Mouse (Mus musculus) mouse embryonic stem cell (cell line): Measurements from ENCODE around the gene Sgms1.

ENCODE experiments used
- in situ Hi-C, 2 experiments: fragments of 300-500 bp; cut with MboI; formaldehyde crosslinking; loops; 1 replicate in 1 of 2; 3 replicates in 1 of 2; pipeline ENCODE4 v1.14.3; 2019 to 2020; ENCODE audit warnings: low sequenced_read_pairs in 2 of 2, low pct_unique_long_range_greater_than_20kb in 1 of 2, mixed read lengths in 1 of 2; ENCODE audit not compliant: unreplicated experiment in 1 of 2

Sgms1 gene

DNA sequence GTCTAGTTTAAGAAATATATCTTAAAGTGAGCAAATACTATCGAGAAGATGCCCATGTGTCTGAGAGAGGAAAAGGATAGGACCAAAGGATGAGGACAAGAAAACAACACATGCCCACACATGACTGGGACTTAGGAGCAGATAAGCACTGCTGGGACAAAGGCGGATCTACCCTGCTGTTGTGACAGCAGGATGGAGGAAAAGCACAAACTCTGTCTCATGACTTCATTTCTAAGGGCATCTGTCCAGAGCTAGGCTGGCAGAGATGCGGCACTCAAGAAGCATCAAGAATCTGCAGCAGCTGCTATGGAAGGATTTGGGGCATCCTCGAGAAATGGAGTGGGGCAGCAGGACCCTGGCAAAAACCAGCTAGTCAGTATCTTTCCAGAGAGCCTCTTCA is 109.1 kb downstream of the Sgms1 start:
- in situ Hi-C loops, result no loop called here

GRCm38 (mm10) chr19:32279400-32279799 is 110.1 kb downstream of the Sgms1 start:
- in situ Hi-C loops, result no loop called here

- in situ Hi-C loops, result no loop called here
Observed at GRCm38 (mm10) chr19:32277869-32278268, 111.6 kb downstream of the Sgms1 start.

- in situ Hi-C loops, result no loop called here
Observed at GRCm38 (mm10) chr19:32277287-32277686, 112.2 kb downstream of the Sgms1 start.

DNA sequence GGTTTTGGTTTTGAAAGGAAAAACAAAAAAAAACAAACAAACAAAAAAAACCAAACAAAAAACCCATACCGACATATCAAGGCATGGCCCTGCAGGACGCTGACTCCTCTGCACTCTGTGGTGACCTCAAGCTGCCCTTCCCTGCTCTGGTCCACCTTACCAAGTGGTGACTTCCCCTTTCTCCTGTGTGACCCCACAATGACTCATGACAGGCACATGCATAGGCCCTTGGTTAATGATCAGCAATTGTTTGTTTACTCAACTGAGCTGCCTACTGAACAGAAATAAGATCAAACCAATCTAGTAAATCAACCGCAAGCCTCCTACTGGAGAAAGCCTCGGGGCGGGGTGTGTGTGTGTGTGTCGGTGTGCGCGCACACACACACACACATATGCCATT is 112.7 kb downstream of the Sgms1 start:
- in situ Hi-C loops, result no loop called here

DNA sequence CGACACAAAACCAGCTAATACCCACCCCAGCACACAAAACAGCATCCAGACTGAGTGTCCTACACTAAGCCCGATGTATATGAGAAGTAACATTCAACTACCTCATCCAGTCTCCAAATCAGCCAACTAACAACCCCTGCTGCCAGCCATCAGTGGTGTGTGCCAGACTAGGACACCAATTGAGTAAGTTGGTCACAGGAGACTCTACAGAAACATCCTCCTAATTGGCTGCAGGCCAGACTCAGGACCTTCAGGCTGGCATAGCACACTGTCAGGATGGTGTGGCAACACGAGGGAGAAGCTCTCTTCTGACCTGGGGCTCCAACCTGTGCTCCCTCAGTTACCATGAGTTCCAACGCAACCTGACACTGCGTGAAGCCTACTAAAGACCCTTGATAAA is 113.3 kb downstream of the Sgms1 start:
- in situ Hi-C loops, result no loop called here

- in situ Hi-C loops, result no loop called here
Observed at GRCm38 (mm10) chr19:32275068-32275925, 114.2 kb downstream of the Sgms1 start.

DNA sequence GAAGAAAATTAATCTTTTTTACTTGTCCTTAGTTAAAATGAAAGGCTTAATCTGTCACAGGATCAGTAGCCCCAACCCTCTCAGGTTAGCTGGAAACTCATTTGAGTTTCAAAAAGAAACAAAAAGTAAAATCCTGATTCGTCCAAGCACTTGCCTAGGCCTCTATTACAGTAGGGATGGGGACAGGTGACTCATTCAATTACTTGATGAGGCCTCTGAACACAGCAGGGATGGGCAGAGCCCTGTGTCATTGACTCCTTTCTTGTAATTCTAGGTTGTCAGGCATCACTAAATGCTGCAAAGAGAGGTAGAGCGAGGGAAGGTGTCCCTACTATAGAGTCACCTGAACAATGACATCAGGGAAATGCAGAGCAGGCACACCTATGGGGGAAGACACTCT is 115.4 kb downstream of the Sgms1 start:
- in situ Hi-C loops, result no loop called here

DNA sequence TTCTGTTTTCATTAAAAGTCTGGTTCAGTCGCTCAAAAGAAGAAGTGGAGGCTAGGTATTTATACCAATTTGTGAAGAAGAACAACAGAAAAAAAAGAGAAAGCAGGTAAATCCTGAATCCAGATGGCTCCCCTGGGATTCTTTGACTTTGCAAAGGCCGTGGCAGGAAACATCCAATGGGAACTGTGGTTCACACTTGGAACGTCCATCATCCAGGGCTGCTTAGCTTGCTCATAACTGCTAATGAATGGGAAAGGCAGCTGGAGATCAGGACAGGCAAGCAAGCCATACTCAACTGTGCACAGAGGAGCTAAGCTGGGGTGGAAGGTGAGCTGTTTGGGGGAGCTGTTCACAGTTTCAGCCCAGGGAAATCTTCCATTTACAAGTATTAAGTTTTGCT is 115.8 kb downstream of the Sgms1 start:
- in situ Hi-C loops, result no loop called here

DNA sequence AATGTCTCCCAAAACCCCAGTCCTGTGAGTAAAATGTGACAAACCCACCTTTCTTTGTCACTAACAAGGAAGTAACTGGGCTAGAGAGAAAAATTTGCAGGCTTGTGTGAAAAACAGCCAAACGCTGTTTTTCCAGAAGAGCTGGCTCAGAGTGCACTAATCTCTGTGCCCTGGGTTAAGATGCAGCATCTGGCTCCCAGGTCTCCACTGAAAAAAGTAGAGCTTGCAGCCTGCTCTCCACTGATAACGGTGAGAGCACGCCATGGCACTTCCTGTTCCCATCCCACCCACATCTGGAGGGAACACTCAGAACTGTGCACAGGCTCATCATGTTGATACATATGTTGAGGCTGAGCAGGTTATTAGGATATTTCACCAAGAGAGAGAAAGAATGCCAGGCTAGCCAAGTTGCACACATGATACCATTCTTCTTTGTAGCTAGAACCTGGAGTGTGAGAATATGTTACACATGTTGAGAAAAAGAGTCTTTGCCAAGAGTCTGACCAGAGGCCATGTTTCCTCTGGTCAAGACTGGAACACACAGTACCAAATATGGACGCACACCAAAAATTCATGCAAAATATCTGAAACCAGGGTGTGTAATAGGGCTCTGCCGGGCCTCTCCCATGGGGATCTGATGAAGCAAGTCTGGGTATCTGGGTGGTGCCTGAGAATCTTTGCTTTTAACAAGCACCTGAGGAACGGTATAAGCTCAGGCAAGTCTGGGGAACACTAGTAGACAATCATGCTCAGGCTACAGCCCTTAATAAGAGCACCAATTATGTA is 116.8 kb downstream of the Sgms1 start:
- in situ Hi-C loops, result no loop called here

- in situ Hi-C loops, result no loop called here
Observed at GRCm38 (mm10) chr19:32271455-32272200, 117.9 kb downstream of the Sgms1 start.

GRCm38 (mm10) chr19:32269844-32270176 is 119.7 kb downstream of the Sgms1 start:
- in situ Hi-C loops, result no loop called here

- in situ Hi-C loops, result no loop called here
Observed at GRCm38 (mm10) chr19:32269141-32269843, 120.2 kb downstream of the Sgms1 start.

- in situ Hi-C loops, result no loop called here
Observed at GRCm38 (mm10) chr19:32268562-32268961, 121.0 kb downstream of the Sgms1 start.

DNA sequence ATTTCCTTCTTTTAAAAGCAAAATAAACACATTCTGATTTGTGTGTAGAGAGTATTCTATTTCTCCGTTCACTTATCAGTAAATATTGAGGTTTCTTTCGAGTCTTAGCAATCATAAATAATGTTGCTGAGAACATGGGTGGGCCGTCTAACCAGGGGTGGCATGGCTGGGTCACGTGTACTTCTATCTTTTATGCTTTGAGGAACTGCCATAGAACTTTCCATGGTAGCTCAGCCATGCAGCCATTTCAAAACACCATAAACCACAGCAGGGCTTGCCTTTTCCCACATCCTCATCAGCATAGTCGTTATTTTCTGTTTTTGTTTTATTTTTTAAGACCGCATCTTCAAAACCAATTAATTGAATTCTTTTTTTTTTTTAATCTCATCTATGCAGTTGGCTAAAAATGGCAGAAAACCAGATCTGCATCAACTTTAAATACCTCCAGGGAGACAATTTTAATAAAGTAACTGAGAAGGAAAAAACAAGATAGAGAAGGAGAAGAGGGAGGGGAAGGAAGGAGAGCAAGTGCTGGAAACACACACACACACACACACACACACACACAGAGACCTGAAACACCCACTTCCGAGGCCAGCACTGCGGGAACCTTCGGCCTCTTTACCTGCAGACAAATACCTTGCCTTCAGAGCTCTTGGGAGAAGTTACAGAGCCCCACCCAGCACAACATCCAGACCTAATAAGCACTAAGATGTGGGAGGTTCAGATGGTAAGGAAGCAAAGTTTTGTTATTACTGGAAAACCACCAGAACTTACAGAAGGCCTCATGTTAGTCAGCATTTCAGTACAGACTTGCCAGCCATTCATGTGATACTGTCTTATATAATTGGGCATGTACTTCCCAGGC is 122.9 kb downstream of the Sgms1 start:
- in situ Hi-C loops, result no loop called here

GRCm38 (mm10) chr19:32263753-32264152 is 125.8 kb downstream of the Sgms1 start:
- in situ Hi-C loops, result no loop called here

GRCm38 (mm10) chr19:32262805-32263572 is 126.5 kb downstream of the Sgms1 start:
- in situ Hi-C loops, result no loop called here
